Mouse (Mus musculus) lung, adult 2 months (tissue): ENCODE measurements around the gene Dpysl5. TPM values are rescaled to one million over a fixed set of nuclear protein-coding genes. Genes with fewer than 3 reads are reported as not detected.

ENCODE experiments used
- DNase-seq: peaks from one replicate; pipeline ENCODE4 v3.0.0; 2022
- H3K4me1 ChIP-seq: fragments of 200-500 bp; 2 replicates; pipeline ENCODE4 v1.6.1; 2011; ENCODE audit warnings: low read length; ENCODE audit not compliant: control insufficient read depth, insufficient read depth
- H3K4me3 ChIP-seq: fragments of 200-500 bp; replicated peaks from 2 replicates; pipeline ENCODE3; 2011; ENCODE audit warnings: low read depth, mild to moderate bottlenecking, control low read depth, low read length; ENCODE audit errors: extremely low read depth
- CTCF ChIP-seq: fragments of 200-500 bp; IDR thresholded peaks from 2 replicates; pipeline ENCODE4 v1.5.1; 2011; ENCODE audit warnings: mild to moderate bottlenecking, low read length, control low read depth; ENCODE audit not compliant: insufficient read depth
- POLR2A ChIP-seq: fragments of 200-500 bp; IDR thresholded peaks from 2 replicates; pipeline ENCODE4 v1.6.1; 2011; ENCODE audit warnings: low read depth, mild to moderate bottlenecking, control low read depth, low read length, borderline replicate concordance; ENCODE audit errors: extremely low read depth
- WGBS: fragments of 180-500 bp; shearing (Covaris S2); methylation state at CpG from one replicate; pipeline ENCODE4 v1.1.7; 2018; 5-methylcytosine and 5-hydroxymethylcytosine counted together
- polyA plus RNA-seq: library from polyadenylated mRNA; depleted of rRNA; stranded (reverse); fragments of >200 nt; gene quantifications from 2 replicates; pipeline ENCODE4 v1.2.3, GENCODE M21; 2012; rRNA removed

Gene Dpysl5
- 5.6 and 7.9 TPM in 2 replicates for polyA plus RNA-seq

DNA sequence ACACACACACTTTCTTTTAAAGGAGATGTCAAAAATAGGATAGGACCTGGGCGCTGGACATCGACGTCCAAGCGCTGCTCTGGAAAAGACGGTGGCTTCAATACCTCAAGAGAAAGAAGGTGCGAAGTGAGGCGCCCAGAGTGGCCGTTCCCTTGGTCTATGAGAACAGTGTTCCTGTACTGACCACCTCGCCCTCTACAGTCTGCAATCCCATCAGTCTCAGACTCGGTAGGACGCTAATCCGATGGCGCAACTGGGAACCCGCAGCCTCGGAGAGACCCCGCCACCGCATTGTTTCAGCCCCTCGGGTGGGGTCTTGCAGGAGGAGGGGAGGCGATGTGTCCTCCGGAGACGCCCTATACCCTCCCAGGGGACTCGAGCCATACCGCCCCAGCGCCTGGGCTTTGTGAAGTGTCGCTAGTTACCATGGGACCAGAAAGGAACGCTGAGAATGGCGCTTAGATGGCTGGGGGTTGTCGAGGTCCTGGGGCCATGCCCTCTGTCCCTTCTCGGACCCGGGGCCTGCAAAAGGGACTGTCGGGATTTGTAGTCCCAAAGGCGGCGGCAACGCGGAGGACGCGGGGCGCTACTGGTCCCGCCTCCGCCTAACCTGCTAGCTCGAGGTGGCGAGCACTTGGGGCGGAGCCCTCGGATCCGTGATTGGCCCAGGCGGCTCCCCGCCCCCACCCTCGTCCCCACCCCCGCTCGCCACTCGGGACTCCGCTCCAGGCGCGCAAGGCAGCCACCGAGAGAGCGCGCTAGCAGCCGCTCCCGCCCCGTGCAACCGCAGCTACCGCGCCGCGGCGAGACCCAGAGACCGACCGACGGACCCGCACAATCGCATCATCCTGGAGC, at the start of gene Dpysl5:
TSS of gene Dpysl5 (plus strand) at position 418 of the 855 bp plus-strand sequence.
- peak; percentile 67 for DNase-seq
- 1% methylated on average over 71 of the region's 71 CpGs for WGBS

GRCm38 (mm10) chr5:30665360-30665759, 46.0 kb upstream of the Dpysl5 start:
- 91% methylated on average over 9 of the region's 9 CpGs for WGBS

More for the DNA sequence above, at the start of gene Dpysl5:
- TF ChIP-seq CTCF: no peak
- TF ChIP-seq POLR2A: peak; percentile 7; the same call in 1 of the 2 replicates
- Histone ChIP-seq H3K4me1 (peaks cover 9% of the 10 kb centered on the region), H3K4me3 (peak within 1 kb of the TSS; percentile 57)

GRCm38 (mm10) chr5:30665968-30666367, 45.4 kb upstream of the Dpysl5 start:
- WGBS: 20% methylated on average over 6 of the region's 6 CpGs
- no peak for DNase-seq
- peak overlapping the region; percentile 61 for H3K4me3 ChIP-seq
- peaks cover 2% of the 10 kb centered on the region; the same call in 1 of the 2 replicates for H3K4me1 ChIP-seq
- TF ChIP-seq CTCF (no peak), POLR2A (no peak)

More at GRCm38 (mm10) chr5:30665360-30665759, 46.0 kb upstream of the Dpysl5 start:
- TF ChIP-seq CTCF (no peak), POLR2A (no peak)
- DNase-seq: no peak
- H3K4me3 ChIP-seq: no peak overlapping the region
- peaks cover 2% of the 10 kb centered on the region; the same call in 1 of the 2 replicates for H3K4me1 ChIP-seq

DNA sequence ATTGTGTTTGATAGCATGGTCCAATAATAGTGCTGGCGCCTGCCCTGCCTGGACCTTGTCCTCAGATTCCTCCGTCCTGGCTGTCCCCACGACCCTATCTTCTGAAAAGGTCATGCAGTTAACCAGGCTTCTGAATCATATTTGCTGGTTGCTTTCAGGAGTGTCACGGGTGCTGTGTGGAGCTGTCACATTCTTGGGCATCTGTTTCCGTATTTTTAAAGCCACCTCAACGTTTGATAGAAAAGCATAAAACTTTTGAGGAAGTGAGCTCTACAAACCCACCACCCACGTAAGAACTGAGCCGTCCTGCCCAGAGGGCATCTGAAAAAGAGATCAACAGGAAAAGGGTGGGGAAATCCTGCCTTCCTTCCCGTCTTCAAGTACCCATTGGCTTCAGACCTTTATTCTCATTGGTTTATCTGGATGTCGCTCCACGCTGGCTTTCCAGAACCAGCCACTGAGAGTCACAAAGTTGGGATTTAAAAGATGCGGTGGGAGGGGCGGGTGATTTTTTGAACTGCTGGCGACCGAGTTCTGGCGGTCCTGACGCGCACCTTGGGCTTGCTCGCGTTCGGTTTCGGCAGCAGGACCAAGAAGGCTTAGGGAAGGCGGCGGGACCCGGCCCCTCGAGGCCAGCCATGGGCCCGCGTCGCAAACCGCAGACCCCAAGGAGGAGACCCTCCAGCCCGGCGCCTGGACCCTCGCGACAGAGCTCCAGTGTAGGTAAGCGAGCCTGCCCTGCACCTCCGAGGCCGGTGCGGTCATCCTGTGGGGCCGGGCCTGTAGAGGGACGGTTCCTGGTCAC, 44.8 kb upstream of the Dpysl5 start, which contains the start of gene Cenpa:
TSS of gene Cenpa (plus strand) at position 387 of the 805 bp plus-strand sequence.
- WGBS: under 1% methylated on average over 40 of the region's 40 CpGs
- Histone ChIP-seq H3K4me3 (peak within 1 kb of the TSS; percentile 71), H3K4me1 (peaks cover 2% of the 10 kb centered on the region; the same call in 1 of the 2 replicates)
- DNase-seq: peak; percentile 82
- TF ChIP-seq POLR2A (peak; percentile 81; the same call in 1 of the 2 replicates), CTCF (no peak)

DNA sequence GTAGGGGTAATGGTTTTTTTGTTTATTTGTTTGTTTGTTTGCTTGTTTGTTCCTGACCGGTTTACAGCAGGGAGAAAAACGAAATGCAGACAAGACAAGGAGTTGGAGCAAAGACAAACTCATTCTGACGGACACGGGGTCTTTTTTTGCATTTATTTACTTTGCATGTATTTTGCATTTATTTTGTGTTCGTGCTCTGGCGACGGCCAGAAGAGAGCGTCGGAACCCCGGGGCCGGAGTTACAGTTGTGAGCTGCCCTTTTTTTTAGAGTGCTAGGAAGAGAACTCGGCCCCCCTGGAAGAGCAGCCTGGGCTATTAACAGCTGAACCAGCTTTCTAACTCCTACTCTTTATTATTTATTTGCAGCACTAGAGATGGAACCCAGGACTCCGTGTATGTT, 44.1 kb upstream of the Dpysl5 start:
- no peak for TF ChIP-seq CTCF
- TF ChIP-seq POLR2A: no peak
- H3K4me1 ChIP-seq: peaks cover 2% of the 10 kb centered on the region; the same call in 1 of the 2 replicates
- under 1% methylated on average over 13 of the region's 13 CpGs for WGBS
- H3K4me3 ChIP-seq: peak overlapping the region; percentile 71
- DNase-seq: no peak

DNA sequence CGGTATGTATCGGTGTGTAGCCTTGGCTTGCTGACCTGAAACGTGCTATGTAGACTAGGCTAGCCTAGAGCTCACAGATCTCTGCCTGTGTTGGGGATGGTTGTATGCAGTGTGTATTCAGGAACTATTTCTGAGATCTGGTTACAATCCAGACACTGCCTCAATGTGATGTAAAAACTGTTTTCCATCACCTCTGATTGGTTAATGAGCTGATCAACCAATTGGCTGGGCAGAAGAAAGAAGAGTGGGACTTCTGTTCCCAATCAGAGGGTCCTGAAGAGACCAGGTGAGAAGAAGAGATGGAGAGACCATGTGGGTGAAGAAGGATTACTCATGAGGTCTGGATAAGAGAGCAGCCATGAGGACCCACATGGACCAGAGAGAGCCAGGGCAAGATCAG, 43.7 kb upstream of the Dpysl5 start:
- TF ChIP-seq POLR2A: no peak
- no peak for TF ChIP-seq CTCF
- 4% methylated on average over 3 of the region's 3 CpGs for WGBS
- no peak overlapping the region for H3K4me3 ChIP-seq
- H3K4me1 ChIP-seq: peaks cover 2% of the 10 kb centered on the region; the same call in 1 of the 2 replicates
- DNase-seq: no peak

- no peak overlapping the region for H3K4me3 ChIP-seq
- no peak for DNase-seq
- WGBS: 87% methylated on average over 9 of the region's 9 CpGs
Measured at GRCm38 (mm10) chr5:30668637-30669495, 42.5 kb upstream of the Dpysl5 start.

DNA sequence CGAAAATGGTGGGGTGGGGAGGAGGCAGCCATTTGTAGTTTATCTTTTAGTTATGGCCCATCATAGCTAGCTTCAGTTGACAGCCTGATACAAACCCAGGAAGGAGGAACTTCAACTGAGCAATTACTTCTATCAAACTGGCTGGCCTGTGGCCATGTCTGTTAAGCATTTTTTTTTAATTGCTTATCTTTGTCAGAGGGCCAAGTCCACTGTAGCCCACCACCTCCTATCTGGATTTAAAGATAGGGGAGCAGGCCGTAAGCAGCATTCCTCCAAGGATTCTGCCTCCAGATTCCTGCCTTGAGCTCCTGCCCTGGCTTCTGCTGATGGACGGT, 41.9 kb upstream of the Dpysl5 start:
- 83% methylated on average over 3 of the region's 3 CpGs for WGBS

More at GRCm38 (mm10) chr5:30668637-30669495, 42.5 kb upstream of the Dpysl5 start:
- peaks cover 2% of the 10 kb centered on the region; the same call in 1 of the 2 replicates for H3K4me1 ChIP-seq
- TF ChIP-seq CTCF (no peak), POLR2A (no peak)

GRCm38 (mm10) chr5:30670091-30670490, 41.3 kb upstream of the Dpysl5 start:
- TF ChIP-seq POLR2A: no peak
- no peak for TF ChIP-seq CTCF
- H3K4me1 ChIP-seq: peaks cover 2% of the 10 kb centered on the region; the same call in 1 of the 2 replicates
- 84% methylated on average over 7 of the region's 7 CpGs for WGBS

More for the DNA sequence above, 41.9 kb upstream of the Dpysl5 start:
- DNase-seq: no peak
- no peak overlapping the region for H3K4me3 ChIP-seq
- TF ChIP-seq POLR2A (no peak), CTCF (no peak)
- peaks cover 2% of the 10 kb centered on the region; the same call in 1 of the 2 replicates for H3K4me1 ChIP-seq

More at GRCm38 (mm10) chr5:30670091-30670490, 41.3 kb upstream of the Dpysl5 start:
- no peak for DNase-seq
- H3K4me3 ChIP-seq: no peak overlapping the region
